26 mouse cellular contexts compared by ENCODE assay signal in the genomic region with DNA sequence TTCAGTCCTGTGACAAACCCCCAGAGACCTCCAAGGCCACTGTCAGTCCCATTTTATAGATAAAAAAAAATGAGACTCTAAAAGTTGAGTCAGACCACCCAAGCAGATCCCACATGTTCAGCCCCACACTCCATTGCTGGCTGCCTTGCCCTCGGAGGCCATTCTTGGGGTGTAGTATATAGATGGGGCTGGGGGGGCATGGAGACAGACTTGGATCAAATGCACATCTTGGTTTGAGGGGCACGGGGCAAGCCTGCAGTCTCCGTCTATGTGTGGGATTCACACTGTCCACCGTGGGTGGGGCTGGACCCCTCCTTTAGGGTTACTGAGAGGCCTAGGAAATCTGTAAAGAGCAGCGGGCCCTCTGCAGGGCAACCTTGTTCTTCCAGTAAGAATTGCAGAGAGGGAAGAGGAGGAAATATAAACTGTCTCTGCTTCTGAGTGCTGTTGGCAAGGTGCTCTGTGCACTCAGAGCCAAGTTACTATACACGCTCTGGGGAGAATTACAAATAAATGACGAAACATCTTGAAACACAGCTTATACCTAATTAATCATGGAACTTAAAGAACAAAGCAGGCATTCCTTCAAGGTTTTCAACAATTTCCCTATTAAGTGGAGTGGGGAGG.
DNase-seq lines count a peak whose midpoint lies in the region; ATAC-seq and TF ChIP-seq lines count a peak whose summit lies in the region.
"Had no signal": no experiment of that assay in that cellular context is flagged by ENCODE, and none has a peak within 500 bp of the region (broad histone marks: within the 10 kb centered on the region; RNA-seq: fewer than 3 reads in every experiment).

No protein-coding gene starts in this region.

- H3K27me3 ChIP-seq in lung, embryonic 16.5 days (ENCODE audit: control insufficient read depth, insufficient read depth, low read depth, low read length), result no peaks in the 10 kb centered on the region
- H3K27me3 ChIP-seq in embryonic facial prominence, embryonic 14.5 days (replicated peaks; ENCODE audit: control insufficient read depth, insufficient read depth, low read length), result no peaks in the 10 kb centered on the region; the same call in 1 of the 2 replicates
- H3K27me3 ChIP-seq in intestine, postnatal 0 days (replicated peaks; ENCODE audit: control insufficient read depth, insufficient read depth, low read length), result no peaks in the 10 kb centered on the region
- no peaks in the 10 kb centered on the region for H3K27me3 ChIP-seq in stomach, embryonic 16.5 days (ENCODE audit: control insufficient read depth, insufficient read depth, low read length)
- H3K27me3 ChIP-seq: heart, embryonic 15.5 days had no signal

- H3K9me3 ChIP-seq in lung, embryonic 16.5 days (ENCODE audit: control insufficient read depth, low read length), result peaks cover 4% of the 10 kb centered on the region; the same call in 1 of the 2 replicates
- peaks cover 20% of the 10 kb centered on the region for H3K9me3 ChIP-seq in embryonic facial prominence, embryonic 14.5 days (ENCODE audit: control insufficient read depth, low read length)
- peaks cover 12% of the 10 kb centered on the region; the same call in 1 of the 2 replicates for H3K9me3 ChIP-seq in intestine, postnatal 0 days (ENCODE audit: control insufficient read depth)
- H3K9me3 ChIP-seq in stomach, embryonic 16.5 days (replicated peaks; ENCODE audit: control insufficient read depth, low read length), result peaks cover 14% of the 10 kb centered on the region; the same call in 1 of the 2 replicates

- intact Hi-C loops in heart, postnatal 36 days (cut with DNase I), result no loop called here

- H3K9ac ChIP-seq in lung, embryonic 16.5 days (ENCODE audit: low read length), result no peak overlapping the region
- no peak overlapping the region for H3K9ac ChIP-seq in embryonic facial prominence, embryonic 14.5 days (ENCODE audit: low read depth, low read length)
- no peak overlapping the region for H3K9ac ChIP-seq in intestine, postnatal 0 days (ENCODE audit: low read depth, low read length)
- H3K9ac ChIP-seq in stomach, embryonic 16.5 days (ENCODE audit: low read length), result no peak overlapping the region
- H3K9ac ChIP-seq: heart, embryonic 15.5 days had no signal

- peak; percentile 39 for TF ChIP-seq CTCF in intestine, postnatal 0 days (IDR thresholded peaks at IDR 0.05; ENCODE audit: low read depth)

- H3K36me3 ChIP-seq in lung, embryonic 16.5 days (ENCODE audit: control insufficient read depth, insufficient read depth, low read length), result no peaks in the 10 kb centered on the region
- H3K36me3 ChIP-seq in embryonic facial prominence, embryonic 14.5 days (ENCODE audit: control insufficient read depth, insufficient read depth, low read length), result no peaks in the 10 kb centered on the region
- H3K36me3 ChIP-seq in intestine, postnatal 0 days (ENCODE audit: control insufficient read depth, insufficient read depth), result no peaks in the 10 kb centered on the region
- H3K36me3 ChIP-seq in stomach, embryonic 16.5 days (ENCODE audit: control insufficient read depth, insufficient read depth, low read length), result no peaks in the 10 kb centered on the region
- H3K36me3 ChIP-seq: heart, embryonic 15.5 days; hindbrain, embryonic 10.5 days had no signal

- ATAC-seq in lung, embryonic 16.5 days (ENCODE audit: low read depth), result peak; percentile 84
- ATAC-seq in embryonic facial prominence, embryonic 14.5 days (ENCODE audit: low read depth), result no peak
- ATAC-seq in intestine, postnatal 0 days, result no peak
- ATAC-seq in stomach, embryonic 16.5 days (ENCODE audit: insufficient read depth, low FRiP score), result peak; percentile 83
- ATAC-seq: hindbrain, postnatal 0 days; midbrain, embryonic 16.5 days had no signal

- no peak for DNase-seq in lung, postnatal 4 days
- DNase-seq in embryonic facial prominence, embryonic 14.5 days (ENCODE audit: low spot score), result no peak
- DNase-seq in heart, postnatal 36 days, result no peak
- DNase-seq in adrenal gland, postnatal 4 days (ENCODE audit: low spot score in 2 of 2), result no peak
- no peak for DNase-seq in gastrocnemius, adult 8-10 months (ENCODE audit: low spot score in 2 of 2)
- DNase-seq: adrenal gland, adult 2 months; B cell, adult 2 months; cerebellum, adult 11 months; cerebellum, postnatal 14 days; embryo, embryonic 11 days; gastrocnemius, postnatal 10 days; heart, adult 2 months; kidney, adult 2 months; kidney, postnatal 10 days; layer of hippocampus, postnatal 36 days; lung, adult 18-20 months; right cerebral cortex, postnatal 25 days; thymus, postnatal 36 days had no signal

- H3K4me2 ChIP-seq in lung, embryonic 16.5 days (ENCODE audit: low read depth, low read length), result no peak overlapping the region
- H3K4me2 ChIP-seq in embryonic facial prominence, embryonic 14.5 days (ENCODE audit: low read depth, low read length), result no peak overlapping the region
- H3K4me2 ChIP-seq in intestine, postnatal 0 days (replicated peaks; ENCODE audit: low read depth), result no peak overlapping the region
- no peak overlapping the region for H3K4me2 ChIP-seq in stomach, embryonic 16.5 days (ENCODE audit: low read depth, low read length)
- H3K4me2 ChIP-seq: heart, embryonic 15.5 days; liver, embryonic 11.5 days had no signal

- H3K4me3 ChIP-seq in lung, embryonic 16.5 days (ENCODE audit: low read length), result no peak overlapping the region
- H3K4me3 ChIP-seq in embryonic facial prominence, embryonic 14.5 days (ENCODE audit: low read depth, low read length), result no peak overlapping the region
- H3K4me3 ChIP-seq in intestine, postnatal 0 days (ENCODE audit: low read depth, low read length), result no peak overlapping the region
- H3K4me3 ChIP-seq in stomach, embryonic 16.5 days (replicated peaks; ENCODE audit: low read length), result no peak overlapping the region
- H3K4me3 ChIP-seq: heart, adult 2 months; heart, embryonic 15.5 days; hindbrain, embryonic 10.5 days had no signal

- H3K27ac ChIP-seq in lung, embryonic 16.5 days (ENCODE audit: low read length), result no peak overlapping the region
- 0 out of 2 replicates have a peak overlapping the region, but pooled peaks have one; percentile 52 for H3K27ac ChIP-seq in embryonic facial prominence, embryonic 14.5 days (replicated peaks; ENCODE audit: low read depth, low read length)
- no peak overlapping the region for H3K27ac ChIP-seq in intestine, postnatal 0 days (ENCODE audit: low read depth, low read length)
- peak overlapping the region; percentile 48; the same call in 1 of the 2 replicates for H3K27ac ChIP-seq in stomach, embryonic 16.5 days (ENCODE audit: low read length)
- H3K27ac ChIP-seq: heart, adult 2 months; heart, embryonic 15.5 days; hindbrain, embryonic 10.5 days; hindbrain, postnatal 0 days had no signal

- WGBS in lung, embryonic 16.5 days, result 34% methylated on average over 7 of the region's 7 CpGs
- WGBS in embryonic facial prominence, embryonic 14.5 days, result 51% methylated on average over 7 of the region's 7 CpGs
- 67% methylated on average over 7 of the region's 7 CpGs for WGBS in intestine, postnatal 0 days
- 38% methylated on average over 7 of the region's 7 CpGs for WGBS in stomach, embryonic 16.5 days

- H3K4me1 ChIP-seq in lung, embryonic 16.5 days (replicated peaks; ENCODE audit: control insufficient read depth, insufficient read depth, low read length), result peaks cover 6% of the 10 kb centered on the region
- H3K4me1 ChIP-seq in embryonic facial prominence, embryonic 14.5 days (ENCODE audit: control insufficient read depth, insufficient read depth, low read length), result peaks cover 33% of the 10 kb centered on the region
- no peaks in the 10 kb centered on the region for H3K4me1 ChIP-seq in intestine, postnatal 0 days (replicated peaks; ENCODE audit: control insufficient read depth, insufficient read depth, low read length)
- peaks cover 5% of the 10 kb centered on the region; the same call in 1 of the 2 replicates for H3K4me1 ChIP-seq in stomach, embryonic 16.5 days (ENCODE audit: control insufficient read depth, insufficient read depth, low read length)

Comparison
In these comparisons a context has a peak if more than half of its experiments do, and no peak if none do; other contexts are left out.
1. ATAC-seq: peak in lung, embryonic 16.5 days (single experiment) and stomach, embryonic 16.5 days (single experiment); none in embryonic facial prominence, embryonic 14.5 days (single experiment) and intestine, postnatal 0 days (single experiment).
2. H3K27ac ChIP-seq: peak in embryonic facial prominence, embryonic 14.5 days (single experiment) and stomach, embryonic 16.5 days (single experiment); none in lung, embryonic 16.5 days (single experiment) and intestine, postnatal 0 days (single experiment).